Mouse (Mus musculus) left cerebral cortex, postnatal 10 days (tissue): Measurements from ENCODE around the gene Adam3. TPM values are rescaled to one million over a fixed set of nuclear protein-coding genes. Genes with fewer than 3 reads are reported as not detected.

Source experiments
- DNase-seq, 2 experiments: peaks; one replicate each; pipeline ENCODE4 v3.0.0; 2021 to 2022; ENCODE audit warnings: low spot score in 2 of 2, mixed read lengths in 1 of 2; ENCODE audit errors: extremely low spot score in 1 of 2
- intact Hi-C: fragments of 180-260 bp; cut with DNase I; formaldehyde crosslinking; loops from one replicate; pipeline ENCODE4 v1.15.1; 2025
- total RNA-seq, 2 experiments: library from RNA; stranded (reverse); gene quantifications; 2 replicates each; pipeline ENCODE4 v1.2.3; 2021

The Adam3 gene
- total RNA-seq, result under 1 TPM in 1 of 2 experiments, not detected in 1; 0.28 TPM

DNA sequence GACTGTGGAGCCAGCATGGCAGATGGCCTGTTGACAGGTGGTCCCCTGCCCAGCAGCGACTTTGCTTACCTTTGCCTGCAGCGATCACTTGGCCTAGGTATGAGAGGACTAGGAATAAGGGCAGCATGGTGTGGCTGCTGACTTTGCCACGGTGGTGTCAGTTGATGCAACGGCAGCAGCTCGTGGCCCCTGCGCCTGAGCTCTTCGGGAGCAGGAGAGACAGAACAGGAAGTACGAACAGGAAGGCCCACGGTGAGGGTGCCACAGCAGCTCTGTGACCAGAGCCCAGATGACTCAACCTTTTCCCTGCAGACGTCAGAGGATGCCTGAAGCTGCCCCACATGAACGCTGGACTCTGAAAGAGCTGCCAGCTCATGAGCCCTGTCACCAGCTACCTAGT, at the start of gene Adam3:
TSS of gene Adam3 (minus strand) at position 223 of the 400 bp plus-strand sequence.
- peak in 1 of 2 experiments; percentile 26 for DNase-seq
- intact Hi-C loops, result no loop called here

DNA sequence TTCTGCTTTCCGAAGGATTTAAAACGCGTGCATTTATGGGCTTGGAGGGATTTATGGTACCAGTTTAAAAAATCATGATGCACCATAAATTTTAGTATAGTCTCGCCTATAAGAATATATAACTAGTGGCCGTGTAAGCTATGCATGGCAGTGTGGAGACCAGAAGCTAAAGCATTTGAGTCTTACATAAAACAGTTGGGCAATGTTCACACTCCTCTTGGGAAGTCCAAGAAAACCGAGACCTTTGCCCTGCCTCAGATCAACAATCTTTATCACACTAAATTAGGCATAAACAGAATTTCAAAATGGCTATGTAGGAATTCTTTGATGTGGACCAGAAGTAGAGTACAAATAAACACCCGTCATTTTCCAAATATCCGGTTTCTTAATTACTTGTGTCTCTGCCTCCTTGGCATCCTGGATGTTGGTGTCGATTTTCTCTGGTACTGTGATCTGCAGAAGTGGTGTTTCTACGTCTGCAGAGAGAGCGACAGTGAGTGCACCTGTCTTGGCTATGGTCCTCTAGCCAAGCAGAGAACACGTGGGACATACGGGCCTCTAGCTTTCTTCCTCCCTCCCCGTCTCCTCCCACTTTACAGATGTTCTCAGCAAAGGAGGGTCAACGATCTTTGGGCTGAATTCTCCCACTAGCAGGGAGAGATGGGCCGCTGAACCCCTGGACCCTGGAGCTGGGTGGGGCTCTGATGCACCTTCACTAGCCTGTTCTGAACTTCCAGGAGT, 596 bp downstream of the Adam3 start:
- no peak for DNase-seq
- intact Hi-C loops, result no loop called here

Other genes starting within 250 kb of the Adam3 start
- gene Adam5, start 98.5 kb upstream of the Adam3 start, total RNA-seq, result under 1 TPM; 0.24 to 0.45 TPM